Mouse (Mus musculus): ENCODE data around the gene Bcar3. TPM values are rescaled to one million over a fixed set of nuclear protein-coding genes. Genes with fewer than 3 reads are reported as not detected.

The Bcar3 gene
- total and polyA plus RNA-seq, 3 experiments: 47.4 to 61.2 (median 52.0) TPM

DNA sequence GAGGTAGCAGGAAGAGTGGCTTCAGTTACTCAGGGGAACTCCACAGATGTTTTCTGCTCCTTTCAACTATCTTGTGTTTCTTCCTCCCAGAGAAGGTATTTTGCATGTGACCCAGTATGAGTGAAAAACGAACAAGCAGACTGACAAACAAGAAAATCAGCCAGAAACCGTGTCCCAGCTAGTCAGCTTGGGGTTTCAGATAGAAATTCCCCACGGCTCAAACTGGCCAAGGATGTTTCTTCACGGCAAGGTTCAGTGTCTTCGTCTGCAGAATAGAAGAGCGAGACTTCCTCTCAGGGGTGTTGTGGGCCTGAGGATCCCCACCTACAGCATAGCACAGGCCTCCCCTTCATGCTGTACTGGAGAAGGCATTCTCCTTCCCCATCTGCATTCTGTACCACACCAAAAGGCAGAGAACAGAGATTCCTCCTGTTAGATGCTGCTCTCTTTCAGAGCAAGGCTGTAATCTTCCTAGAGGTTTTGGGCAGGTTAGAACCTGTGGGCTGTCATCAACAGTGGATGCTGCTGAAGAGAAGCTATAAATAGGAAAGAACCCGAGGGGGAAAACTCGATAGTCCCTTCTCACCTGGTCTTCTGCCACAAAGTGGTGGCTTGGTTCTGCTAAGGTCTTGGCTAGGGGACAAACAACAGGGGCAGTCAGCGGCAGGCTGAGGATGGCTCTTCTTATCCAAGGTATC, 110.1 kb downstream of the Bcar3 start:
- dilution Hi-C loops (cut with MboI; ENCODE audit: extremely low pct_ligation_motif_present, extremely low pct_unique_long_range_greater_than_20kb, low sequenced_read_pairs): no loop called here
- H3K9me3 ChIP-seq (replicated peaks; ENCODE audit: low read length): no peaks in the 10 kb centered on the region
- H3K27me3 ChIP-seq (replicated peaks): no peaks in the 10 kb centered on the region
- no peaks in the 10 kb centered on the region for H3K36me3 ChIP-seq (replicated peaks in 1 of 2; ENCODE audit: control insufficient read depth in 1 of 2, insufficient read depth in 1 of 2, low read length in 1 of 2)
- TF ChIP-seq RCOR1 (conservative IDR thresholded peaks at IDR 0.05; ENCODE audit: low read depth, low read length) (0 out of 2 replicates have a peak, but pooled peaks have one; percentile 53), UBTF (IDR thresholded peaks at IDR 0.05; ENCODE audit: low read depth, low read length) (peak; percentile 23; the same call in 1 of the 2 replicates), MYC (IDR thresholded peaks at IDR 0.05; ENCODE audit: low read depth, low read length) (peak; percentile 72; the same call in 1 of the 2 replicates), ETS1 (conservative IDR thresholded peaks at IDR 0.05; ENCODE audit: low read depth, low read length) (peak; percentile 83; the same call in 1 of the 2 replicates), NELFE (IDR thresholded peaks at IDR 0.05; ENCODE audit: low read depth, low read length) (no peak), HCFC1 (IDR thresholded peaks at IDR 0.05; ENCODE audit: low read depth, low read length) (no peak), ZMIZ1 (IDR thresholded peaks at IDR 0.05; ENCODE audit: low read depth, low read length) (peak; percentile 50; the same call in 1 of the 2 replicates), POLR2A (IDR thresholded peaks at IDR 0.05; ENCODE audit: low read depth, low read length) (peak; percentile 52; the same call in 1 of the 2 replicates), CHD2 (IDR thresholded peaks at IDR 0.05; ENCODE audit: low read length) (peak; percentile 61), EP300 (IDR thresholded peaks at IDR 0.05; ENCODE audit: low read length) (peak; percentile 80), MEF2A (IDR thresholded peaks at IDR 0.05; ENCODE audit: borderline replicate concordance, low read depth, low read length) (peak; percentile 85), TBP (conservative IDR thresholded peaks at IDR 0.05; ENCODE audit: low read depth, low read length) (peak; percentile 29; the same call in 1 of the 2 replicates), SIN3A (IDR thresholded peaks at IDR 0.05; ENCODE audit: low read length) (peak; percentile 79), JUN (IDR thresholded peaks at IDR 0.05; ENCODE audit: insufficient read depth, low read depth, low read length) (no peak), ELF1 (IDR thresholded peaks at IDR 0.05; ENCODE audit: low read depth, low read length) (no peak), ZNF384 (IDR thresholded peaks at IDR 0.05; ENCODE audit: low read depth, low read length) (no peak), MAX (IDR thresholded peaks at IDR 0.05; ENCODE audit: low read length) (peak; percentile 48), MAZ (IDR thresholded peaks at IDR 0.05; ENCODE audit: low read depth, low read length) (0 out of 2 replicates have a peak, but pooled peaks have one; percentile 45), IRF4 (IDR thresholded peaks at IDR 0.05; ENCODE audit: low read depth, low read length) (peak; percentile 83), CHD1 (IDR thresholded peaks at IDR 0.05; ENCODE audit: low read depth, low read length) (peak; percentile 92), TCF12 (IDR thresholded peaks at IDR 0.05; ENCODE audit: low read depth, low read length) (peak; percentile 84), E2F4 (IDR thresholded peaks at IDR 0.05; ENCODE audit: insufficient replicate concordance, low read depth, low read length) (no peak), BHLHE40 (IDR thresholded peaks at IDR 0.05; ENCODE audit: low read depth, low read length) (peak; percentile 82)
- peak overlapping the region; percentile 18 for H3K4me2 ChIP-seq (ENCODE audit: insufficient read depth, low read depth, poor library complexity, severe bottlenecking)
- in situ Hi-C loops (cut with MboI; ENCODE audit: low pct_ligation_motif_present, low pct_unique_long_range_greater_than_20kb, low sequenced_read_pairs): no loop called here
- peak overlapping the region; percentile 41 for H3K9ac ChIP-seq (ENCODE audit: insufficient read depth, low read depth)
- peak overlapping the region in 1 of 3 experiments; percentile 7 for H3K4me3 ChIP-seq (replicated peaks in 1 of 3; ENCODE audit: low read depth in 2 of 3, low read length in 2 of 3, poor library complexity in 1 of 3)
- H3K27ac ChIP-seq (ENCODE audit: insufficient read depth, low read depth): peak overlapping the region; percentile 97
- H3K79me2 ChIP-seq (replicated peaks; ENCODE audit: control insufficient read depth, extremely low read depth, insufficient read depth, poor library complexity, severe bottlenecking): no peaks in the 10 kb centered on the region
- peak; percentile 85 for DNase-seq (ENCODE audit: extremely low read depth)
- peaks cover 54 to 96% of the 10 kb centered on the region in 2 experiments for H3K4me1 ChIP-seq (ENCODE audit: control insufficient read depth in 1 of 2, insufficient read depth in 2 of 2)
